Mouse (Mus musculus) lung, postnatal 0 days (tissue): ENCODE measurements around the gene Mllt10.

Experiments used
- CTCF ChIP-seq: IDR thresholded peaks from 2 replicates; pipeline ENCODE4 v1.5.1; 2016; ENCODE audit warnings: antibody characterized with exemption, mild to moderate bottlenecking
- EP300 ChIP-seq: IDR thresholded peaks from 2 replicates; pipeline ENCODE4 v1.6.1; 2016; ENCODE audit warnings: antibody characterized with exemption, mild to moderate bottlenecking, control low read depth

GRCm38 (mm10) chr2:18015581-18015980 is 39.5 kb upstream of the Mllt10 start:
- TF ChIP-seq CTCF, result no peak
- TF ChIP-seq EP300, result no peak
